Mouse (Mus musculus): ENCODE measurements around the gene Pi4ka. TPM values are rescaled to one million over a fixed set of nuclear protein-coding genes. Genes with fewer than 3 reads are reported as not detected.

Gene Pi4ka
- total and polyA plus RNA-seq, 2 experiments from 2014 or later = 46.5 to 135 TPM

GRCm38 (mm10) chr16:17252841-17253240 is 153.3 kb downstream of the Pi4ka start:
- no peak for ATAC-seq (ENCODE audit: low FRiP score)
- WGBS = 69% methylated on average over 7 of the region's 7 CpGs
- no peaks in the 10 kb centered on the region for H3K9me3 ChIP-seq (ENCODE audit: low read length)

GRCm38 (mm10) chr16:17252086-17252726 is 153.9 kb downstream of the Pi4ka start:
- Histone ChIP-seq H3K36me3 (ENCODE audit: insufficient read depth, low read length) (peaks cover 8% of the 10 kb centered on the region), H3K27me3 (ENCODE audit: insufficient read depth, low read length) (no peaks in the 10 kb centered on the region), H3K4me2 (ENCODE audit: low read depth, low read length, poor library complexity, severe bottlenecking) (no peak overlapping the region), H3K9me3 (ENCODE audit: low read length) (no peaks in the 10 kb centered on the region), H3K9ac (replicated peaks; ENCODE audit: low read length, poor library complexity, severe bottlenecking) (no peak overlapping the region), H3K4me3 (ENCODE audit: low read depth, low read length) (no peak overlapping the region), H3K27ac (ENCODE audit: low read depth, low read length) (no peak overlapping the region), H3K4me1 (ENCODE audit: insufficient read depth, low read length) (peaks cover 7% of the 10 kb centered on the region; the same call in 1 of the 2 replicates)
- ATAC-seq (ENCODE audit: low FRiP score) = peak; percentile 32; the same call in 1 of the 2 replicates
- no peak for DNase-seq (ENCODE audit: low spot score)
- TF ChIP-seq CTCF (IDR thresholded peaks at IDR 0.05) = no peak
- 77% methylated on average over 3 of the region's 3 CpGs for WGBS

More at GRCm38 (mm10) chr16:17252841-17253240, 153.3 kb downstream of the Pi4ka start:
- no peak for TF ChIP-seq CTCF (IDR thresholded peaks at IDR 0.05)
- no peak overlapping the region for H3K27ac ChIP-seq (ENCODE audit: low read depth, low read length)
- H3K4me3 ChIP-seq (ENCODE audit: low read depth, low read length) = no peak overlapping the region
- H3K27me3 ChIP-seq (ENCODE audit: insufficient read depth, low read length) = no peaks in the 10 kb centered on the region
- no peak overlapping the region for H3K9ac ChIP-seq (replicated peaks; ENCODE audit: low read length, poor library complexity, severe bottlenecking)
- peaks cover 15% of the 10 kb centered on the region for H3K36me3 ChIP-seq (ENCODE audit: insufficient read depth, low read length)
- H3K4me1 ChIP-seq (ENCODE audit: insufficient read depth, low read length) = peaks cover 7% of the 10 kb centered on the region; the same call in 1 of the 2 replicates
- no peak overlapping the region for H3K4me2 ChIP-seq (ENCODE audit: low read depth, low read length, poor library complexity, severe bottlenecking)
- DNase-seq (ENCODE audit: low spot score) = no peak

- ATAC-seq (ENCODE audit: low FRiP score) (no peak), DNase-seq (ENCODE audit: low spot score) (peak; percentile 53)
- H3K27me3 ChIP-seq (ENCODE audit: insufficient read depth, low read length) = no peaks in the 10 kb centered on the region
- peaks cover 6% of the 10 kb centered on the region for H3K36me3 ChIP-seq (ENCODE audit: insufficient read depth, low read length)
- H3K4me1 ChIP-seq (ENCODE audit: insufficient read depth, low read length) = peaks cover 7% of the 10 kb centered on the region; the same call in 1 of the 2 replicates
- WGBS = 64% methylated on average over 3 of the region's 3 CpGs
- no peak overlapping the region for H3K27ac ChIP-seq (ENCODE audit: low read depth, low read length)
- no peak overlapping the region for H3K4me3 ChIP-seq (ENCODE audit: low read depth, low read length)
- no peak overlapping the region for H3K9ac ChIP-seq (replicated peaks; ENCODE audit: low read length, poor library complexity, severe bottlenecking)
- no peak overlapping the region for H3K4me2 ChIP-seq (ENCODE audit: low read depth, low read length, poor library complexity, severe bottlenecking)
- H3K9me3 ChIP-seq (ENCODE audit: low read length) = no peaks in the 10 kb centered on the region
- no peak for TF ChIP-seq CTCF (IDR thresholded peaks at IDR 0.05)
These were observed 154.6 kb downstream of the Pi4ka start for GRCm38 (mm10) chr16:17251539-17251938.

- Histone ChIP-seq H3K27me3 (ENCODE audit: insufficient read depth, low read length) (no peaks in the 10 kb centered on the region), H3K9me3 (ENCODE audit: low read length) (no peaks in the 10 kb centered on the region), H3K4me3 (ENCODE audit: low read depth, low read length) (no peak overlapping the region), H3K36me3 (ENCODE audit: insufficient read depth, low read length) (no peaks in the 10 kb centered on the region), H3K9ac (replicated peaks; ENCODE audit: low read length, poor library complexity, severe bottlenecking) (no peak overlapping the region), H3K4me2 (ENCODE audit: low read depth, low read length, poor library complexity, severe bottlenecking) (no peak overlapping the region), H3K27ac (ENCODE audit: low read depth, low read length) (no peak overlapping the region), H3K4me1 (ENCODE audit: insufficient read depth, low read length) (peaks cover 5% of the 10 kb centered on the region; the same call in 1 of the 2 replicates)
- 80% methylated on average over 6 of the region's 6 CpGs for WGBS
- ATAC-seq (ENCODE audit: low FRiP score) = no peak
- TF ChIP-seq CTCF (IDR thresholded peaks at IDR 0.05) = no peak
- no peak for DNase-seq (ENCODE audit: low spot score)
These were observed 157.0 kb downstream of the Pi4ka start for GRCm38 (mm10) chr16:17249135-17249534.

GRCm38 (mm10) chr16:17247727-17248126 is 158.4 kb downstream of the Pi4ka start:
- ATAC-seq (ENCODE audit: low FRiP score) = no peak
- no peak overlapping the region for H3K27ac ChIP-seq (ENCODE audit: low read depth, low read length)
- TF ChIP-seq CTCF (IDR thresholded peaks at IDR 0.05) = no peak
- no peaks in the 10 kb centered on the region for H3K4me1 ChIP-seq (ENCODE audit: insufficient read depth, low read length)
- no peak overlapping the region for H3K4me2 ChIP-seq (ENCODE audit: low read depth, low read length, poor library complexity, severe bottlenecking)
- H3K9ac ChIP-seq (replicated peaks; ENCODE audit: low read length, poor library complexity, severe bottlenecking) = no peak overlapping the region
- no peaks in the 10 kb centered on the region for H3K27me3 ChIP-seq (ENCODE audit: insufficient read depth, low read length)
- H3K9me3 ChIP-seq (ENCODE audit: low read length) = no peaks in the 10 kb centered on the region
- H3K36me3 ChIP-seq (ENCODE audit: insufficient read depth, low read length) = no peaks in the 10 kb centered on the region
- 72% methylated on average over 4 of the region's 4 CpGs for WGBS
- DNase-seq (ENCODE audit: low spot score) = no peak
- H3K4me3 ChIP-seq (ENCODE audit: low read depth, low read length) = no peak overlapping the region

- ATAC-seq (ENCODE audit: low FRiP score) = no peak
- DNase-seq (ENCODE audit: low spot score) = no peak
- WGBS = 83% methylated on average over 1 of the region's 1 CpGs
These were observed 161.1 kb downstream of the Pi4ka start for GRCm38 (mm10) chr16:17244996-17245395.

More at GRCm38 (mm10) chr16:17244996-17245395, 161.1 kb downstream of the Pi4ka start:
- Histone ChIP-seq H3K4me3 (ENCODE audit: low read depth, low read length) (no peak overlapping the region), H3K27me3 (ENCODE audit: insufficient read depth, low read length) (no peaks in the 10 kb centered on the region), H3K9ac (replicated peaks; ENCODE audit: low read length, poor library complexity, severe bottlenecking) (no peak overlapping the region), H3K36me3 (ENCODE audit: insufficient read depth, low read length) (no peaks in the 10 kb centered on the region), H3K4me1 (ENCODE audit: insufficient read depth, low read length) (0 out of 2 replicates have a peak, but pooled peaks cover 1% of the 10 kb centered on the region), H3K9me3 (ENCODE audit: low read length) (no peaks in the 10 kb centered on the region), H3K27ac (ENCODE audit: low read depth, low read length) (no peak overlapping the region), H3K4me2 (ENCODE audit: low read depth, low read length, poor library complexity, severe bottlenecking) (no peak overlapping the region)
- TF ChIP-seq CTCF (IDR thresholded peaks at IDR 0.05) = no peak

Measured in midbrain, postnatal 0 days (tissue).